Mouse (Mus musculus): ENCODE results near the gene Ankef1.

- TF ChIP-seq POLR2A (IDR thresholded peaks at IDR 0.05; ENCODE audit: low read depth, low read length) (no peak), CTCF (IDR thresholded peaks at IDR 0.05; ENCODE audit: borderline replicate concordance, insufficient read depth, low read length) (no peak)
These were observed 99.5 kb downstream of the Ankef1 start for GRCm38 (mm10) chr2:136601206-136601605.

Data from embryonic fibroblast, embryonic 13.5 days (primary cell).